17 mouse cellular contexts compared by ENCODE assay signal in genomic region chr11:24390578-24390977, GRCm38 (mm10).
DNase-seq lines count a peak whose midpoint lies in the region; ATAC-seq lines count a peak whose summit lies in the region.
"Had no signal": no experiment of that assay in that cellular context is flagged by ENCODE, and none has a peak within 500 bp of the region (broad histone marks: within the 10 kb centered on the region; RNA-seq: fewer than 3 reads in every experiment).

No protein-coding gene starts in this region.

- H3K9me3 ChIP-seq in forebrain, embryonic 14.5 days (replicated peaks; ENCODE audit: control insufficient read depth, low read length), result no peaks in the 10 kb centered on the region
- no peaks in the 10 kb centered on the region for H3K9me3 ChIP-seq in forebrain, embryonic 12.5 days
- H3K9me3 ChIP-seq in midbrain, embryonic 14.5 days (ENCODE audit: control insufficient read depth, low read length), result no peaks in the 10 kb centered on the region
- H3K9me3 ChIP-seq in midbrain, embryonic 11.5 days (ENCODE audit: control insufficient read depth, low read length), result no peaks in the 10 kb centered on the region
- H3K9me3 ChIP-seq: forebrain, embryonic 10.5 days; heart, embryonic 15.5 days; liver, embryonic 15.5 days; midbrain, embryonic 13.5 days had no signal

- H3K9ac ChIP-seq in forebrain, embryonic 14.5 days (ENCODE audit: low read length), result no peak overlapping the region
- H3K9ac ChIP-seq in forebrain, embryonic 12.5 days, result no peak overlapping the region
- no peak overlapping the region for H3K9ac ChIP-seq in midbrain, embryonic 14.5 days (replicated peaks; ENCODE audit: low read length)
- no peak overlapping the region for H3K9ac ChIP-seq in midbrain, embryonic 11.5 days (ENCODE audit: low read length)
- H3K9ac ChIP-seq: heart, embryonic 15.5 days; liver, embryonic 15.5 days; midbrain, embryonic 13.5 days had no signal

- ATAC-seq in forebrain, embryonic 14.5 days, result no peak
- ATAC-seq in forebrain, embryonic 12.5 days (ENCODE audit: low FRiP score), result no peak
- ATAC-seq in midbrain, embryonic 14.5 days (ENCODE audit: low FRiP score, low TSS enrichment), result no peak
- ATAC-seq in midbrain, embryonic 11.5 days (ENCODE audit: low FRiP score), result no peak
- peak; percentile 33; the same call in 1 of the 2 replicates for ATAC-seq in neutrophil, adult 5-6 weeks (ENCODE audit: extremely low read depth, insufficient number of reproducible peaks, low FRiP score, poor library complexity, severe bottlenecking)
- ATAC-seq: hindbrain, embryonic 16.5 days; midbrain, embryonic 13.5 days had no signal

- peak; percentile 9 for DNase-seq in forebrain, embryonic 14.5 days (ENCODE audit: low spot score)
- DNase-seq in midbrain, embryonic 14.5 days, result peak; percentile 55
- no peak for DNase-seq in midbrain, embryonic 11.5 days (ENCODE audit: low spot score, missing footprints)
- DNase-seq in forelimb bud, embryonic 11.5 days (ENCODE audit: low read depth, low spot score), result peak; percentile 30
- DNase-seq in yolk sac, embryonic 10.5 days (ENCODE audit: low spot score), result no peak
- no peak for DNase-seq in left cerebral cortex, postnatal 10 days (ENCODE audit: extremely low spot score in 1 of 2, low spot score in 2 of 2)
- DNase-seq: adrenal gland, postnatal 25 days; cerebellum, adult 11 months; kidney, adult 8-10 months had no signal

- no peak overlapping the region for H3K4me2 ChIP-seq in forebrain, embryonic 14.5 days (ENCODE audit: low read length)
- H3K4me2 ChIP-seq in forebrain, embryonic 12.5 days, result no peak overlapping the region
- H3K4me2 ChIP-seq in midbrain, embryonic 14.5 days (ENCODE audit: low read length), result no peak overlapping the region
- no peak overlapping the region for H3K4me2 ChIP-seq in midbrain, embryonic 11.5 days
- H3K4me2 ChIP-seq: heart, embryonic 15.5 days; liver, embryonic 15.5 days; midbrain, embryonic 13.5 days had no signal

- intact Hi-C loops in left cerebral cortex, postnatal 10 days (cut with DNase I), result no loop called here

- no peak overlapping the region for H3K27ac ChIP-seq in forebrain, embryonic 14.5 days (ENCODE audit: low read depth, low read length)
- H3K27ac ChIP-seq in forebrain, embryonic 12.5 days, result no peak overlapping the region
- no peak overlapping the region for H3K27ac ChIP-seq in midbrain, embryonic 14.5 days (replicated peaks; ENCODE audit: low read depth, low read length)
- no peak overlapping the region for H3K27ac ChIP-seq in midbrain, embryonic 11.5 days (ENCODE audit: low read depth, low read length)
- H3K27ac ChIP-seq: forebrain, embryonic 10.5 days; heart, embryonic 15.5 days; layer of hippocampus, adult 2 months; liver, embryonic 15.5 days; midbrain, embryonic 13.5 days had no signal

- H3K4me1 ChIP-seq in forebrain, embryonic 14.5 days (ENCODE audit: control insufficient read depth, insufficient read depth, low read length), result no peaks in the 10 kb centered on the region
- H3K4me1 ChIP-seq in forebrain, embryonic 12.5 days, result peaks cover 7% of the 10 kb centered on the region; the same call in 1 of the 2 replicates
- H3K4me1 ChIP-seq in midbrain, embryonic 14.5 days (ENCODE audit: control insufficient read depth, insufficient read depth, low read length), result peaks cover 7% of the 10 kb centered on the region; the same call in 1 of the 2 replicates
- H3K4me1 ChIP-seq in midbrain, embryonic 11.5 days (ENCODE audit: control insufficient read depth, insufficient read depth, low read length), result no peaks in the 10 kb centered on the region
- H3K4me1 ChIP-seq: heart, embryonic 15.5 days; liver, embryonic 15.5 days; midbrain, embryonic 13.5 days had no signal

- no peak overlapping the region for H3K4me3 ChIP-seq in forebrain, embryonic 14.5 days (ENCODE audit: low read depth, low read length)
- no peak overlapping the region for H3K4me3 ChIP-seq in forebrain, embryonic 12.5 days (replicated peaks)
- no peak overlapping the region for H3K4me3 ChIP-seq in midbrain, embryonic 14.5 days (replicated peaks; ENCODE audit: low read depth, low read length)
- no peak overlapping the region for H3K4me3 ChIP-seq in midbrain, embryonic 11.5 days (ENCODE audit: low read depth, low read length)
- H3K4me3 ChIP-seq: forebrain, embryonic 10.5 days; heart, embryonic 15.5 days; layer of hippocampus, adult 2 months; liver, embryonic 15.5 days; midbrain, embryonic 13.5 days had no signal

- H3K36me3 ChIP-seq in forebrain, embryonic 14.5 days (ENCODE audit: control insufficient read depth, insufficient read depth, low read length), result no peaks in the 10 kb centered on the region
- no peaks in the 10 kb centered on the region for H3K36me3 ChIP-seq in forebrain, embryonic 12.5 days (replicated peaks)
- no peaks in the 10 kb centered on the region for H3K36me3 ChIP-seq in midbrain, embryonic 14.5 days (ENCODE audit: control insufficient read depth, insufficient read depth, low read length)
- H3K36me3 ChIP-seq in midbrain, embryonic 11.5 days (ENCODE audit: control insufficient read depth, insufficient read depth, low read length), result no peaks in the 10 kb centered on the region
- H3K36me3 ChIP-seq: forebrain, embryonic 10.5 days; heart, embryonic 15.5 days; liver, embryonic 15.5 days; midbrain, embryonic 13.5 days had no signal

- WGBS in forebrain, embryonic 14.5 days, result 23% methylated on average over 5 of the region's 5 CpGs
- 32% methylated on average over 5 of the region's 5 CpGs for WGBS in forebrain, embryonic 12.5 days
- 12% methylated on average over 5 of the region's 5 CpGs for WGBS in midbrain, embryonic 14.5 days
- 27% methylated on average over 5 of the region's 5 CpGs for WGBS in midbrain, embryonic 11.5 days

- H3K27me3 ChIP-seq in forebrain, embryonic 14.5 days (replicated peaks; ENCODE audit: control insufficient read depth, insufficient read depth, low read length), result no peaks in the 10 kb centered on the region
- H3K27me3 ChIP-seq in forebrain, embryonic 12.5 days, result no peaks in the 10 kb centered on the region
- H3K27me3 ChIP-seq in midbrain, embryonic 14.5 days (ENCODE audit: control insufficient read depth, insufficient read depth, low read length), result no peaks in the 10 kb centered on the region
- no peaks in the 10 kb centered on the region for H3K27me3 ChIP-seq in midbrain, embryonic 11.5 days (ENCODE audit: control insufficient read depth, insufficient read depth, low read length)
- H3K27me3 ChIP-seq: heart, embryonic 15.5 days; liver, embryonic 15.5 days; midbrain, embryonic 13.5 days had no signal

Comparison
In these comparisons a context has a peak if more than half of its experiments do, and no peak if none do; other contexts are left out.
1. DNase-seq: peak in forebrain, embryonic 14.5 days (single experiment), midbrain, embryonic 14.5 days (single experiment) and forelimb bud, embryonic 11.5 days (single experiment); none in midbrain, embryonic 11.5 days (single experiment), yolk sac, embryonic 10.5 days (single experiment) and left cerebral cortex, postnatal 10 days (0 of 2).